Mouse (Mus musculus) adipocyte (in vitro differentiated cells): Measurements from ENCODE around the gene Commd7.

Source experiments
- DNase-seq: peaks from one replicate; pipeline ENCODE4 v3.0.0-alpha.2; 2016; ENCODE audit warnings: low spot score

Commd7 gene

DNA sequence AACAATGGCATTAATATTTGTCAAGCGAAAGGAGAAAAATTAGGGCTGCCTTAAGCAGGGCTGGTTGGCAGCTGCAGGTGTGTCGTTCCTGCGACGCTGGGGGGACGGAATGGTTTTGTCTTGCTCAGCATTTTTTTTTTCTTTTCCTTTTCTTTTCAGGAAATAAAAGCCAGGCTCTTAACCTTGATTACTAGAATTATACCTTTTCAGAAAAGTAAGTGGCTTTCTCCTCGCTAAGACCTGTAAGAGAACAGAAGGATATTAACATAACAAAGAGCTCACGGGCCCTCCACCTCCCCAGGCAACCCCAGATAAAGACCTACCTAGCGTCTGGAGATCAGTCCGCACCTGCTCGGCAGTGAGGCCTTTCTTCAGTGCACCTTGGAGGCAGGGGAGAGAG is 10.1 kb downstream of the Commd7 start:
- DNase-seq: no peak

DNA sequence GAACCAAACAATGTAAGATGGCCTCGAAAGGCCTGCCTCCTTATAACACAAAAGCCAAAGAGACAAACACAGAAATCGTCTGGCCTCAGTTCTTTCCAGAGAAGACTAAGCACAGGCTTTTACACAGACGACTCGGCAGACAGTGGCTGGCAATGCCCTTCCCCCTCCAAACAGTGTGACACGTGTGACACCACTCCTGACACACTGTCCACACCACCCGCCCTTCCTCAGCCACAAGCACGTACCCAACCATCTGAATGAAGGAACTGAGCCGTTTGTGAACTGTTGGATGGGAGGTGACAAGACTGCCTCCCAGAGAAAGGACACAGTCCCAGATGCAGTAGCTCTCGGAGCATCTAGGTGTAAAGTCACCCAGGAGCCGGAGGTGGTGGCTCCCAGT is 13.7 kb downstream of the Commd7 start:
- DNase-seq: no peak

DNA sequence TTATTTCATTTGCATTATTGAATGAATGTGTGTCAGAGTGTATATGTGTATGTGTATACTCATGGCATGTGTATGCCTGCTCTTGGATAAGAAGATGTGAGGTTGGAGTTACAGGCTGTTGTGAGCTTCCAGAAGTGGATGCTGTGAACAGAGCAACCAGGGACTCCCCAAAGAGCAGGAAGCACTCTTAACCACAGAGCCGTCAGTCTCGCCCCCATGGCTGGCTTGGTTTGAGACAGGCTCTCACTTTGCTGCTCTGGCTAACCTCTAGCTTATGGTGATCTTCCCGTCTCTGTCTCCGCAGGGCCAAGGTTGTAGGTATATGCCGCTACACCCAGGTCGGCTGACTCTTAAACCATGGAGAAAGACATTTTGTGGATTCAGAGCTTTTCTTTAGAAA is 14.1 kb downstream of the Commd7 start:
- DNase-seq: no peak

DNA sequence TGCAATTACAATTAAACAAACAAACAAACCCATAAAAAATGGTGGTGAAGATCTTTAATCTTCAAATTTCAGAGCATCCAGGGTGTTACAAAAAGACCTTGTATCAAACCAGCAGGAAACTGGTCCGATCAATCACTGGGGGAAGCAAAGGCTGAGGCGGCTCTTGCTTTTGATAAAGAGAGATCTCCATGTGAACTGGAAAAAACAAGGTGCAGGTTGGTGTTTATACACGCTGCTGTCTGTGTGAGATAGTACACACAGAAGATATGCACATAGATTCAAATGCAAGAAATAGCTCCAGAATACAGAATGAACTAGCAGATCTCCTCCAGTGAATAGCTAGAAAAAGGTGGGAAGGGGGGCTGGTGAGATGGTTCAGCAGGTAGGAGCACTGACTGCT is 15.7 kb downstream of the Commd7 start:
- DNase-seq: no peak

DNA sequence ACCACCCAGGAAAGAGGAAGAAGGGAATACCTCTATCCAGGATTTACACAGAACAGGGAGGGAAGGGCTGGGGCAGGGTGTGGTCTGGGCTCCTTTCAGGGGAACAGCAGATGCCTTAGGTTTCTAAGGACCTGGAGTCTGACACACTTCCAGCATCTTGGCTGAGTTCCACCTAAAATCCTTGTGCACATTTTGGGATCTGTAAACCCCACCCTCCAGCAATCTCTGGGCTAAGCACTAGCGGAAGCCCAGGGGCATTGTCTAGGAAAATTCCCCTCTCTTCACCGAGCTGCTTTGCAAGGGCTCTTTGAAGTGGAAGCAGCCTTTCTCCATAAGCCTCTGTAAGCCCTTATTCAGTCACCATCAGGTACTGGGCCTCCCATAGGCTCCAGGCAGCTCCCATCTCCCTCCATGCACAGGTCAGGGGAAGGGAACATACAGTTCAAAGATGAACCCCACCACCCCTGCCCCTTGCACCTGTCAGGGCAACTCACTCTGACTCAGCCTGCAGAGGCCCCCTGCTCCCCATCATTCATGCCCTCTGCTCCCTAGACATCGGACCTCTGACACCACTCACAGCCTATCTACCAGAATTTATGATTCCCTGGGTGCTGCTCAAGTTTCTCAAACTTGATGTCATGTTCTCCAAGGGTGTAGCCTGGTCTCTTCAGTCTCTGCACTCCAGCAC is 19.8 kb downstream of the Commd7 start:
- no peak for DNase-seq

DNA sequence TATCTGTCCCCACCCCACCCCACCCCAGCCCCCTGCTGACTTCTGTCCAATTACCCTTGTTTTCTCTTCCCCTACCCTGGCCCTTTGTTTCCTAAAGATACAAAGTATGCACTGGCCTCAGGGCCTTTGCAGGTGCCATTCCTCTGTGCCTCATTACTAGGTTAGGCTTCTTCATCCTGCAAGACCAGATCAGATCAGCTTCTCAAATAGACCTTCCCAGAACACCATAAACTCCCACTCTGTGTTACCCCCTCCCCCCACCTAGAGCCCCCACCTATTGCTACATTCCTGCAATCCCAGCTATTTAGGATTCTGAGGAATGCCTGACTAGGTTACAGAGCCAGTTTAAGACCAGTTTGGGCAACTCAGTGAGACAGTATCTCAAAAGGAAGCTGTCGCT is 20.8 kb downstream of the Commd7 start:
- no peak for DNase-seq

DNA sequence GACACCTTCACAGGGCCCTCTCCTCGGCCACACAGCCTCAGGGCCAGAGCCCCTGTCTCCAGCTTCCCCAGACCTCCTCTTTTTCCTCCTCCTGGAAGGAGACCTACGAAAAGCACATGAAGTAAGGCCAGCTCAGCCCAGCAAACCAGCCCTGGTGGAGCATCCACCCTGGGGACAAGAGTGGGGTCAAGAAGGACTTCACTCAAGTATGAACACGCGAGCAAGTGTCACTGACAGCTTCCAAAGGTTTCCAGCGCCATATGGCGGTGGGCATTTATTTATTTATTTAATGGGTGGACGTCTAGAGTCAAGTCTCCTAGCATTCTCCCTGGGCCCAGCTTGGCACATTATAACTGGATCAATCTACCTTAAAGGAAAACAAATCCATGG is 21.3 kb downstream of the Commd7 start:
- DNase-seq: no peak

DNA sequence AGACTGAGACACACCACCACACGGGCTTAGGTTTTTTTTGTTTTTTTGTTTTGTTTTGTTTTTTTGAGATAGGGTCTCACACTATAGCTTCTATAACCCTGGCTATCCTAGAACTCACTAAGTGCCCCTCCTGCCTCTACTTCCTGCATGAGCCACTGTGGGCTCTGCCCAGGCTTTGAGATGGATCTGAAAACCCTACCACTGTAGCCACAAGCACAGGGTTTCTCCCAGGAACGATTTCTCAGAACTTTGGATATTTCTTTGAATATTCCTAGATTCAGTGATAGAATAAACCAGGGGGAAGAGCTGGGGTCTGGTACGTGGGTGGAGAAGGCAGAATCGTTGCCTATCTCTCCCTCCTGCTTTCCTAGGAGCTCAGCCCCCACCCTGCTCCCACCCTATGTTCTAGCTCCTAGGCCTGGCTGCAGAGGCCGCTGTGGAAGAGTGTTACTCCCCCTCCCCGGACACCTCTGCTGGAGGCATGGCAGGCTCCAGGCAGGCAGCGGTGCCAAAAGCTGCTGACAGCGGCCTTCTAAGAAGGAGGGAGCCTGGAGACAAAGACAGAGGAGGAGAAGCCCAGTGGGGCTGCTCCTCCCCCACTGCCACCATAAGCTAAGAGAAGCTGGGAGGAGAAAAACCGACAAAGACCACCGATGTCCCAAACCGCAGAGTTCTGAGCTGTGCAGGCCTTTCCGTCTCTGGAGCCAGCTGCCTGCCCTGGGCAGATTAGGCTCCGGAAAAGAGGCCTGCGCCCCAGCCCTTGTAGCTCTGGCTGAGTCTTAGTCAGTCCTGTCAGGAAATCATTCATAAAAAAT is 21.9 kb downstream of the Commd7 start:
- no peak for DNase-seq

DNA sequence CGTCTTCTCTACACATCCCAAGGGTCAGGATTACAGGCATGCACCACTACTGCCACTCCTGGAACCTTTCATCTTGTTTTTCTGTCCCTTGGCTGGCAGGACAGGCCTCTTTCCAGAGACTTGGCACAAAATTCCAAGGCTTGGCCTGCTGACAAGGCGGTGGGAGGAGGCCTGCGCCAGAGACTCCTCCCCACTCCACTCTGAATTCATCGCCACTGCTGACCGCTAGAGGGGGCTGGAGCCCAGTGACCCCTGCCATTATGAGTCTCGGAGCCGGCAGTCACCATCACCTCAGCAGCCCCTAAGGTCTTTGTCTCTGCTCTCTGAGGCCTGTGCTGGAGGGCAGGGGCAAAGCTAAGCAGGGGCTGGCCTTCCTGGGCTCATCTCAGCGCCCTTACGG is 23.0 kb downstream of the Commd7 start:
- peak; percentile 91 for DNase-seq

DNA sequence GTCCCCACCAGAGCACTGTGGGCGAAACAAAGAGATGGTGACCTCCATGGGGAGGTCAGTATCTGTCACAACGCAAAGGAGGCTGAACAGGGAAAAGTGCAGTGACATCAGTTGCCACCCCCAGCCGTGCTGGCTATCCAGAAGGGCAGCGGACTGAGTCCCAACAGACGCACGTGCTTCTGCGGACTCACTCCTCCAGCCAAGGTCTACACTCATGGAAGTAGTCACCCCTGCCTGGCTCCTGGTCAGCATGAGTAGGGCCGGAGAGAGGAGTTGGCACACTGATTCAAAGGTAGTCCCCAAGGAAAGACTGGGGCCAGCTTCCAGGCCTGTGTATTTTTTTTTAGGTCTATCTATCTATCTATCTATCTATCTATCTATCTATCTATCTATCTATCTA is 23.5 kb downstream of the Commd7 start:
- peak; percentile 35 for DNase-seq

DNA sequence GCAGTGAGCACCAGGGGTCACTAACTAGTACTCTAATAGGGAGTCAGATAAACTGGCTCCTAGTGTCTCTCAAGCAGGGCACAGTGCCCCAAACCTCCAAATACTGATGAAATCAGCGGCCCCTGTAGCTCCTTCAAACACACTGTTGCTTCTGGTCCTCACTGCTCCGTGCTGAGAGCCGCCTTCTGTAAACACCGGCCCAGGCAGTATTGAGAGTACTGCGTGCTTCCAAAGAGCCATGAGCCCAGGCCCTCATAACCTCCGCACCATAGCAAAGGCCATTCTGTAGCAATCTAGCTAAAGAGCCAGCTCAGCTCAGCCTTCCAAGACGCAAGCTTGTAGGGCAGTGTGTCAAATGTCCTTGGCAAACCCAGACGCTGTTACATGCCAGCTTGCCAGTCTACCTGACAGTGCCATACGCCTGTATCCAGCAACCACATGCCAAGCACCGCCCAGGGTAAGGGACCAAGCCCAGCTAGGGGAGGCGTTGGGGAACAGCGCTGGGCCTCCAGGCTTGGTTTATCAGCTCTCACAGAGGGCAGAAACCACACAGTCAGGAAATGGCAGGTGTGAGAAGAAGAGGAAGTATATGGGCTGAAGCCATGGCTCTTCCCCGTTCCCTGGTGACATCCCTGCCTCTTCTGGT is 24.6 kb downstream of the Commd7 start:
- DNase-seq: peak; percentile 92

DNA sequence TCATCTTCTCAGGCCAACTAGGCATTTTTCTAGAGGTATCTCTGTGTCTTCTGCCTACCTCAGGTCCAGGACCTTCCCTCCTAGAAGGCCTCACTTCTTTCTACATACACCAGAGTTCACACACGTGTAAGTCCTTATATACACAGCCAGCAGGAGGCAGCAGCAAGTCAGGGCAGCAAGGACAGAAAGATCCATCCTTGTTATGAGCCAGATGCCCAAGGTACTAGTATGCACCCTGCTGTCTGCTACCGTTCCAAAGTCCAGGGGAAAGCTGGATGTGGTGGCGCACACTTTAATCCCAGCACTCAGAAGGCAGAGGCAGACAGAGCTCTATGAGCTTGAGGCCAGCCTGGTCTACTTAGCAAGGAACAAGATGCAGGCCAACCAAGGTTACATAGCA is 26.2 kb downstream of the Commd7 start:
- DNase-seq: no peak

DNA sequence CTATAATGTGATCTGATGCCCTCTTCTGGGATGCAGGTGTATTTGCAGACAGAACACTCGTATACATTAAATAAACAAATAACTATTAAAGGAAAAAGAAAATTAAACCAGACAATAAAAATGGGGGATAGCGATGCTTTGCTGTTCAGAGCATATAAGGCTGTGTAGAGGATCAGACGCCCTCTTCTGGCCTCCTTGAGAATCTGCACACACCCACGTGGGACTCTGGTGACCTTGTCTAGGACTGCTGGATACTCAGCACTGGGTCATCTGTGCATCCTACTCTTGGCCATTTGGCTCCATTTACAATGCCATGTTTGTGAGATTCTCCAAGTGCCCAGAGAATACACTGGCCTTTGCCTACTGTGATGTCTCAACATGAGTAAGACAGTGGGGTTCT is 28.9 kb downstream of the Commd7 start:
- no peak for DNase-seq

DNA sequence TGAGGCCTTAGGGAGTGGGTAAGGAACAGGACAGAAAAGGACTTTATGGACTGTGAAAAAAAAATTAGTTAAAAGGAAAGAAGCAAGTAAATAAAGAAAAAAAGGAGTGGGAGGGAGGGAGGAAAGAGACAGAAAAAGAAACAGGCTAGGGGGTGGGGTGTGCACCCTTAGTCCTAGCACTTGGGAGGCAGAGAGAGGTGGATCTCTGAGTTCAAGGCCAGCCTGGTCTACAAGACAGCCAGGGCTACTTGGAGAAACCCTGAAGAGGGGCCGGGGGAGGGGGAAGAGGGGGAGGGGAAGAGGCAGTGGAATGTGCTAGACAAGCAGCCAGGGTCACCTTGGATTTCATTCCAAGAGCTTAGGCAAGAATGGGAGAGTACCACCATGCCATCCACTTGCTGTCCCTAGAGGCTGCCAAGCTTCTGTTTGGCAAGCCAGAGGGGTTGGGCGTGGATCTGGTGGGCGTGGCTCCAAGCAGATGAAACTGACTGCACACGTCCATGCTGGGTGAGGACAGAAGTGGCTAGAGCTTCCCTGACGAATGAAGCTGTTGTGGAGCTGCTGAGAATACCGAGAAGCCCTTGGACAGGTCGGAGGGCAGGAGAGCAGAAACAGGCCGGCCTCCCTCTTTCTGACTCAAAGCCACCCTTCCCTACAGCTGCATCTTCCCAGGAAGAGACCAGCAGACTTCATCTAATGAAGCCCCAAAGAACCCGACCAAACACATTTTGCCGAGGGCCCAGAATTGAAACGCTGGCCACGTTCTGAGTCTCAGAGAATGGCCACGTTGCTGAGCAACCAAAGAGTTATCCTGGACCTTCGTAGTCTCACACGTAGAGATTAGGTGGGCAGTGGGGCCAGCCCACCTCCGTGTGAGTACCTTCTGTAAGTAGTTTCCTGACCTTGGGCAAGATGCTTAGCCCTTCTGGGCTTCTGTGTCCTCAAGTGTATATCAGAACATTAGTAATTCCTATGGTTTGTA is 31.6 kb downstream of the Commd7 start:
- DNase-seq: peak; percentile 89

DNA sequence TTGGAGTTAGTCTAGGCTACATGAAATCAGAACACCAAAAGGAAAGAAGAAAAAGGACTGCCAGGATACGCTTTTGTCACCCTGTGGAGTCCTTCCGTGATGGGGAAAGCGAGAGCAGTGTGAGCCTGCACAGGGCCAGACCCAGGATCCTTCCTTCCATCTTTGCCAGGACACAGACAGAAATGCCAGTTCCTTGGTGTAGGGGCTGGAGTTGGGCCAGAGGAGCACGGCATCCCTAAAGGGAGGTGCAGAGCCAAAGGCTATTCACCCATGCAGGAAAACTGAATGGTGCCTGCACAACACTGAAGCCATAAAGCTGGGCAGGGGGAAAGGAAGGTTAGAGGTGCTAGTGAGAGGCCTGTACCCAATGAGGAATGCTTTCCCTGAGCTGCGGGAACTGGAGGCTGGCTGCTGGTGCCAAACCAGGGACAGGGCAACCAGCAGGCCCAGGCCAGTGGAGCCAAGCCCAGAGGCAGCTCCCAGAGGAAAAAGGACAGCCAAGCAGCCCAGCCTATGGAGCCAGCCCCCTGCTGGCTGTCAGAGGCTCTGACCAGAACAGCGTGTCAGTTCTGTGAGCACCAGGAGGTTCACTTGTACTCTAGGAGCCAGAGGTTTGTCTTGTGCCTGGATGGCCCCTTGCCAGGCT is 32.4 kb downstream of the Commd7 start:
- peak; percentile 96 for DNase-seq

DNA sequence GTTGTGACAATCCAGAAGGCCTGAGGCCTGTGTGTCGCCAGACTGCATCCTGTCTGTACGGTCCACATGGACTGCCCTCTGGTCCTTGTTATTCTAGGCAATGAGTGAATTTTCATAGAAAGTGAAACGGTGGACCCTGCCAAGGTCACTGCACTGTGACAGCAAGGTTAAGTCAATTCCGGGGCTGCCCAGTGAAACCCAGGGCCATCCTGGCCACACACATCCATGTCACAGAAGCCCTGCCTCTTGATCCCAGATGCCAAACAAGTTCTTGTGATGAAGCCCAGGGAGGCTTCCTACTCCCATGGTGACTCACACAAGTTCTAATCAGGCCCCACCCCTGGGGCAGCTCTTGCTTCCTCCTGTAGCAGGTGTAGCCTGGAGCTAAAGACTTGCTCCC is 35.0 kb downstream of the Commd7 start:
- peak; percentile 24 for DNase-seq

DNA sequence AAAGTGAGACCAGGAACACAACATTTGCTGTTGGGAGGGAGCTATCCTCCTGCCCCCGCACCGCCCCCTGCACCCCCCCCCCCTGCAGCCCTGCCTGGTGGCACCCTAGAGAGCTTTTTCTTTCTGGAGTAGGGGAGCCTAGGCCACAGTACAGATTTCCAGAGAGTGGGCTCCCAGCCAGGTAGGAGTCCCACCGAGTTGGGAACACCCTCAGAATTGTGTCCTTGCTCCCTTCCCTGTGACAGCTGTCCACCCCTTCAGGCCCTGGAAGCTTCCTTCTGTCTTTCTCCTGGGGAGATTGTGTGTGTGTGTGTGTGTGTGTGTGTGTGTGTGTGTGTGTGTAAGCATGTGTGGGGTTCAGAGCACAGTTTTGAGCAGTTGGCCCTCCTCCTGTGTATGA is 35.6 kb downstream of the Commd7 start:
- no peak for DNase-seq

DNA sequence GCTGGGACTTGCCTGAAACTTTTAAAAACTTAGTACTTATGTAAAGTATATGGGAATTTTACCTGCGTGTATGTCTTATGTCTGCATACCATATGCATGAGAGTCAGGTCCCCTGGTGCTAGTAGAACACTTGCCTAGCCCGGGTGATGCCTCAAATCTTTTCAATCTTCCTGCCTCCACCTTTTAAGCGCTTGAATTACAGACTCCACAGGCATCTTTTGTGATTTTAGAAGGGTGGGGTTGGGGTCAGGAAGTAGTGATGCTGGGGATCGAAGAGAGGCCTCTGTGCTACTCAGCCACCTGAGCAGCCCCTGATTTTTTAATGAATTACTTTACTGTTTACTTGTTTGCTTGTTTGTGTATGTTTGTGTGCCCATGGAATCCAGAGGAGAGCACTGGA is 37.6 kb downstream of the Commd7 start:
- DNase-seq: no peak

DNA sequence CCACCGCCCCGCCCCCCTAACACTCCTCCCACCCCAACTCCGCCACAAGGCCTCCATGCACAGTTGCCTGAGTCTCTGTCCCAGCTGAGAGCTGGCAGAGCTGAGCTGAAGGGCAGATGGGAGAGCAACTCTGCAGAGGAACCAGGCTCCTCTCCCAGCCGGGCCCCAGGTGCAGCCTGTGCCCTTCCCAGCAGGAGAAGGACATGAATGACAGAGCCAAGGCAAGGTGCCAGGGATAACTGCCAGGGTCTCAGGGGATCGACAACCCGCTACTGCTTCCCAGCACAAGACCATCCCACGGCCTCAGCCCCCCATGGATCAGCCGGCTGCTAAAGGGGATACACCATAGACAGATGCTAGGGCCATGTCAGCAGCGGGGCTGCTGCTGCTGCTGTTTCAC is 39.4 kb downstream of the Commd7 start:
- DNase-seq: no peak

DNA sequence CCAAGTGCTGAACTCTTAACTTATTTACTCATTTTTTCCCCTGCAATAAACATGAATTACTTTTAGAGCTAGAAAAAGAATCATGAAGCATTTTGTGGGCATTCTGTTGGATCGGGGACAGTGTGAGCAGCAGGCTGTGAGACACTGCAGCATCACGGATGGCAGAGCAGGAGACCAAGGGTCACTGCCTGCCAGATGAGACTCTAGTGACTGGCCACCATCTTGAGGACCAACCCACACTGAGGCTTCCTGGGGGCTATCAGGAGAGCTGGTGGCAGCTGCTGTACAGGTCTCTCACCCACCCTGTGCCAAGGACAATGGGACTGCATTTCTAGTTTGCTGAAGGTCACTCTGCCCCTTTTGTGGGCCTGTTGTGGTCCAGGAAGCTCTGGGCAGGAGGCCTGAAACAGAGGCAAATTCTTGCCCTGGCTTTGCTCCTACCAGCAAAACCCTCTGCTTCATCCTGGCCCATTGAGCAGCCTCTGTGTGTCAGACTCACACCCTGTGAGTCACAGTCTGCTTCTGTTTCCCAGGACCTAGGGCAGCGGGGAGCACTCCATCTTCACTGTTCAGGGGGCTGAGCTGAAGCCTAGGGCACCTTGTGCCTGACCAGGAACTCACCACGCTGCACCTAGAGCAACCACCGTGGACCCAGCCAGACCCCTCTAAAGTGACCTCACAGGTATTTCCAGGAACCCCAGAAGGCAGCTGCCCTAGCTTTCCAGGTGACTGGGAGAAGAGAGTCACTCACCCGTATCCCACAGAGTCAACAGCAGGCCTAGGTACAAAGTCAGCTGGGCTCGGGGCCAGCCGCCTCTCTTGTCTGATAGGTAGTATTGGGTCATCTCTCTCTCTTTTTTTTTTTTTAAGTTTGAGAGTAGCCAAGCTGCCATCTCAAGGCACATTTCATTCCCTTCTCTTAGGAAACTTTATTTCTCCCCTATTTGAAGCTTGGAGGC is 40.2 kb downstream of the Commd7 start:
- DNase-seq: no peak
